Mouse (Mus musculus) liver, adult 10 weeks (tissue): Measurements from ENCODE around the gene Ceacam14. TPM values are rescaled to one million over a fixed set of nuclear protein-coding genes. Genes with fewer than 3 reads are reported as not detected.

Experiments
- polyA plus RNA-seq: library from polyadenylated mRNA; stranded (reverse); fragments of 350-450 nt; fragmentation: Illumina TruSeq; extraction: RNeasy Lipid Tissue Mini Kit (QIAGEN cat#74804); gene quantifications from one replicate; pipeline ENCODE4 v1.2.3, GENCODE M21; 2014; ENCODE audit warnings: low read depth, low replicate concordance

Ceacam14 gene
- polyA plus RNA-seq = not detected

GRCm38 (mm10) chr7:17812333-17812732, at the start of gene Ceacam14:
Ceacam14 (plus strand) TSS chr7:17812633.

Other genes with a start within 250 kb of the Ceacam14 start
- not detected for gene Ceacam5, start 99.4 kb upstream of the Ceacam14 start, polyA plus RNA-seq
- not detected for gene Gm5155, start 59.1 kb downstream of the Ceacam14 start, polyA plus RNA-seq
- gene Ceacam11, start 159.5 kb downstream of the Ceacam14 start, polyA plus RNA-seq = not detected
- not detected for gene Ceacam13, start 197.3 kb downstream of the Ceacam14 start, polyA plus RNA-seq